Mouse (Mus musculus) neutrophil, adult 5-6 weeks (primary cell): Measurements from ENCODE around the gene Ildr2. TPM values are rescaled to one million over a fixed set of nuclear protein-coding genes. Genes with fewer than 3 reads are reported as not detected.

Source experiments
- total RNA-seq: library from RNA; stranded (forward); fragments of 200-1000 nt; gene quantifications from 2 replicates; pipeline ENCODE4 v1.2.3, GENCODE M21; 2017

The Ildr2 gene
- total RNA-seq, 1 experiment from 2014 or later, result not detected

Other genes with a start within 250 kb of the Ildr2 start
- gene Dusp27, start 126.2 kb upstream of the Ildr2 start, total RNA-seq, result not detected in 2 replicates
- not detected in 2 replicates for gene Gpa33, start 123.9 kb upstream of the Ildr2 start, total RNA-seq
- gene Mael, start 15.4 kb upstream of the Ildr2 start, total RNA-seq, result not detected in 2 replicates
- gene Tada1, start 125.0 kb downstream of the Ildr2 start, total RNA-seq, result 21.1 and 26.4 TPM in 2 replicates
- 2.0 and 2.6 TPM in 2 replicates for gene Pogk, start 155.7 kb downstream of the Ildr2 start, total RNA-seq
- not detected in 2 replicates for gene Gm4846, start 243.4 kb downstream of the Ildr2 start, total RNA-seq